Mouse (Mus musculus) ZHBTc4 (cell line): Measurements from ENCODE around the gene Sgcd.

ENCODE experiments used
- DNase-seq: peaks from one replicate; pipeline ENCODE4 v3.0.0-alpha.2; 2011; ENCODE audit warnings: low read depth, low spot score

Gene Sgcd

DNA sequence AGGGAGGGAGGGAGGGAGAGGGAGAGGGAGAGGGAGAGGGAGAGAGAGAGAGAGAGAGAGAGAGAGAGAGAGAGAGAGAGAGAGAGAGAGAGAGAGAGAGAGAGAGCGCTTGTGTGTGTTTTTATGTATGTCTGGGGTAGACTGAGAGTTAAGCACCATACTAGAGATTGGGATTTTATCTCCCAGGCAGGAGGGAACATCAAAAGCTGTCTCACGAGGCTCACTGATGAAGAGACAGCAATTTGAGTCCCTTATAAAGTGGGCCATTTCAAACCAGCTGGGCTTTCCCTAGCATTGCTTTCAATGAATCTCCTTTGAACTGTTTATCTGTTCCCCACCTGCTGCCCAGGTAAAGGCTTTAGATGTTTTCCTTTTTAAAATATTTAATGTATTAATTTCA lies 973.1 kb downstream of the Sgcd start:
- no peak for DNase-seq

DNA sequence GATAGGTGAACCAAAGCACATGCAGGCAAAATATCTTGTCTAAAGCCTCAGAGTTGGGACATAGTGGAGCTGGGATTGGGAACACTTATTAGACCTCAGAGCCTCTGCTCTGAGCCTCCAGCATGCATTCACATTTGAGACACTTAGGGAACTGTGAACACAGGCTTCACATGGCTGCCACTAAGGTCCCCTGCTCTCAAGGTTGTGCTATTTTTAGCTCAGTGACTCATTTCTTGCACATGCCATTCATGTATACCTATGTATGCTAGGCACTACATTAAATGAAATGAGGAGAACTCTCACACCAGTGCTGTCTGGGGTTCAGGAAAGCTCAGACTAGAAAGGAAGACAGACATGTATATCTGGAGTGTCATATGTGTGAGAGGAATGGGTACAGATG lies 974.5 kb downstream of the Sgcd start:
- DNase-seq: no peak

DNA sequence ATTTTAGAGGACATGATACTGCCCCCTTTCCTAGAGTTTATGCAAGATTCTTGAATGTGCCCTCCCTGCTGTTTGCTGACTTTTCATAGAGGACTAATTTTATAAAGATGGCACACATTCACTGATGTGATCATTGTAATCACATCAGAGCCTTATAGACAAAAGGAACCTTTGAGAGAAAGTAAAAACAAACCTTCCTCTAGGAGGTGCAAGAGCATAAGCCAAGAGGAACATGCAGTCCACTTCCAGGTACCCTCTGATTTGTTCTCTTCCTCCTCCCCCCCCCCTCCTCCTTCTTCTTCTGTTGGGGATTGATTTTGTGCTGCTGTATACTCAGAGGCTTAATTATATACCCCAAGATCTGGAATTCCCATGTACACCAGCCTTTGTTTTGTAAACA lies 978.6 kb downstream of the Sgcd start:
- no peak for DNase-seq

DNA sequence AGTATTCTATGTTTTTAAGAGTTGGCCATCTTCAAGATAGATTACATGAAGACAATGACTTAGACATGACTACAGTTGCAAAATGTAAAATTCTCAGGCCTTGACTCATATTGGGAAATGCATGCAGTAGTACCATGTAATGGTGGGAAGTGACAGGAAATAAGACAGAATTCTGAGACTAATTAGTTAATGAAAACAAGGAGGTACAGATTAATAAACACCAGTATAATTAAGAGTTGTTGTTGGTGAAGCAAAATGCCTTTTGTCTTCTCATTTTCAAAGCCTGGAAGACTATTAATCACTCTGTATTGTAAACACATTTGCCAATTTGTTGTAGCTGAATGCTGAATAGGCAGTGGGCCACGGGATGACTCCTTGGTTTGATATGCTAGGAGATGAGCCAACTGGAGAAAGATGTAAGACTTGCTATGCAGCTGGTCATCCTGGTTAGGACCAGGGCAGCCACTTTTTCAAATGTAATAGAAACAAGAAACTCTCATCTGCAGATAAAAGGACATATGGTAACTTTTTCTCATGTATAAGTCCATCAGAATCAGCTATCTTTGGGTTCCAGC lies 983.4 kb downstream of the Sgcd start:
- DNase-seq: no peak

DNA sequence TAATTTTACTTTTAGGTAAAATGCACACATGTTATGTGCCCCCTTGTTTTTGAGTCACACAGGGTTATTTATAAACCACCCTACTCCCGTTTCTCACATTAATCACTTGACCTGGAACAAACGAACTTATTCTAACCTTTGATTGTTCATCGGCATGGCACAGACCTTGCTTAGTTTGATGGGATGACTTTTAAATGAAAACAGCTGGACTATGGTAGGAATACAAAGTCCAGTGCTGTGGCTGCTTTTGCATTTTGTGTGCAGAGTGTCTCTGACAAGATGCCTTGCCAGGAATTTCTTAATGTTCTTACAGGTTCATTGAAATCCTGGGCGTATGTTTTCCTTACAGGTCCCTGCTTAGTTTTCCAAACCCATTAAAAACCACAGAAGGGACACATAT lies 1049.5 kb downstream of the Sgcd start:
- DNase-seq: no peak

DNA sequence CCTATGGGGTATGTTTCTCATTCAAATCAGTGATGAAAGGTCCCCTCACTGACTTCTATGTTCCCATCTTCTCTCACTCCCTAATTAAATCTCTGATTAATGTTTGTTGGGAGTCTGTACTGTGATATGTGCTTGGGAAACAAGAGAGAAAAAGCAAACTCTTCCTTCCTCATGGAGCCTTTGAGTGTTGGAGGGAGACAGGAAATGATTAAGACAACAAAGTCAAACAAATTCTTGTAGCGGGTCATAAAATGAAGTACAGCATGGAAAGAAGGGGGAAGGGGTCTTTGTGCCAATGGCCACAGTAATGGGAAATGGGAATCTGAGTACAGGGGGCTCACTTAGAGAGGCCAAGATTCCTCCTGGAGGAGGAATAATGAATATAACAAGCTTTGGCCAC lies 1063.8 kb downstream of the Sgcd start:
- DNase-seq: no peak

DNA sequence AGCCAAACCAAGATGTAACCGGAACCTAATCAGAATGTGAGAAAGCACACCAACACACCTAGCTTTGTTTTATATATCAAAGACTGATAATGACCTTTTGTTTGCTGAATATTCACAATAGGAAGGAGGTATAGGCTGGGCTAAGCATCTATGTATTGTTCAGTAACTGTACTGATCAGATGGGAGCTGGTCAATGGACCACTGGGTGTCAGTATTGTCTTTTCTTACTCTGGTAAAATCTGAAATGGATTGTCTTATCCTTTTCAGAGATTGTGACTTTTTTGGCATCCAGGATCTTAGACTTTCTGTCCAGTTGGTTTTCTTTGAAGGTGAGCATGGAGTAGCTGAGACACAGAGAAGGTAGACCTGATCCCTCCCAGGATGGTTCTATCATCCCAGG lies 1068.5 kb downstream of the Sgcd start:
- no peak for DNase-seq

DNA sequence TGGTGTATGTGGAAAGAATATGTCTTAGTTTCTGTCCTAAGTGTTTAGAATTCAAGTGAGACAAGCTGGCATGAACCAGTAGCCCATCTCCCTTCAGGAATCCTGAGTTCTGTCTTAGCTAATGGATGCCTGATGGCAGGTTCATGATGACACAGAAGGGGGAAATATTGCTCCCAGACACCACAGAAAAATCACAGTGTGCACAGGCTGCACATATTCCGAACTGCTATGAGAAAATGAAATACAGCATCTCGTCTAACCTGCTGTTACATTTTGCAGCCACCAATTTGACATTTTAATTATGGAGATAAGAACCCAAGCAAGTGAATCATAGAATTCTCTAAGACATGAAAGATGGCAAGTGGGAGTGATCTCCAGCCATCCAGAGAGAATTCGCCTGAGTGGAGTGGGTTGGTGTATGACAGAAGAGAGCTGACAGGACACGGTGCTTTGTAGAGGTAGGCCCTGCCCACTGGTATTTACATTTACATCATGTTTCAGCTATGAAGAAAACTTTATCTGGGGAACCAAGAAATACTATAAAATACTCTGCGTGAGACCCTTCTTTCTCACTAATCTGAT lies 1076.0 kb downstream of the Sgcd start:
- no peak for DNase-seq

DNA sequence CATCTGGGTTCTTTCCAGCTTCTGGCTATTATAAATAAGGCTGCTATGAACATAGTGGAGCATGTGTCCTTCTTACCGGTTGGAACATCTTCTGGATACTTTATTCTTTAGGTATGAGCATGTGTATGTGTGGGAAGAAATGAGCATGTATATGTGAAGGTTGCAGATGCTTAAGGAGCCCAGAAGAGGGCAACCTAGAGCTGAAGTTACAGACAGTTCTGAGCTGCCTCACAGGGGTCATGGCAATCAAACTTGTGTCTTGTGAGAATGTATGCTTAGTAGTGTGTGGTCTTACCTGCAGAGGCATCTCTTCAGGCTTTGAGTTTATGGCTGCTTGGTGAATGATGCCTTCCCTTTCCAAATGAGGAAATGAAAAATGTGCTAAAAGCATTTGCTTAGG lies 1084.5 kb downstream of the Sgcd start:
- peak; percentile 64 for DNase-seq

DNA sequence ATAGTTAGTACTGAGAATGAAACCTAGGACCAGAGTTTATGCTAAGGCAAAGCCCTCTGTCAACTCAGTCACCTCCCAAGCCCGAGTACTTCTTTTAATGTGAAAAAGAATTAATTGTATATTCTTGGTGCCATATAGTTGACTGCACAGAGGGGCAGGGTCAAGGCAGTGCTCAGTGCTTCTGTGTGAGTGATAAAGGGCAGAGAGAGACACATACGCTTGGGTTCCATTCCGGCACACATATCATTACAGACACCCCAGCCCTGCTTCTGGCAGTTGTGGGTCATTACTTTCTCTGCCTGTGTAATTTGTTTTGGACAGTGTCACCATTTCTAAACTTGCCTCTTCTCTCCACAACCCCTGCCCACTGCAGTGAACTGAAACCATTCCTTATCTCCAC lies 1099.7 kb downstream of the Sgcd start:
- DNase-seq: no peak

DNA sequence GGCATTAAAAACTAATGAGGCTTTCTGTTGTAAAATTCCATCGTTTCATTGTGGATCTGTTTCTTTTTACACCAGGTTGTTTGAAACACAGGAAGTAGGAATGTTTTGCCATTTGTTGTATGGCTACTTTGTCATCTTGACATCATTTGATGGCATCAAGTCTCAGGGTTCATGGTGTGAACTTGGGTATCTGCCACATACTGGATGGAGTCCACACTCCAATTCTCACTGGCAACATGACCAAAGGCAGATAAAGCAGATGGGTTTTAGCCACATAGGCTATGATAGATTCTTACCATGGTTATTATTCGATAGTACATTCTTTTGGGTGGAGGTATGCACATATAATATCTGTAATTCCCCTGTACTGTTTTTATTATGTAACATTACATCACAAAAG lies 1106.3 kb downstream of the Sgcd start:
- no peak for DNase-seq

DNA sequence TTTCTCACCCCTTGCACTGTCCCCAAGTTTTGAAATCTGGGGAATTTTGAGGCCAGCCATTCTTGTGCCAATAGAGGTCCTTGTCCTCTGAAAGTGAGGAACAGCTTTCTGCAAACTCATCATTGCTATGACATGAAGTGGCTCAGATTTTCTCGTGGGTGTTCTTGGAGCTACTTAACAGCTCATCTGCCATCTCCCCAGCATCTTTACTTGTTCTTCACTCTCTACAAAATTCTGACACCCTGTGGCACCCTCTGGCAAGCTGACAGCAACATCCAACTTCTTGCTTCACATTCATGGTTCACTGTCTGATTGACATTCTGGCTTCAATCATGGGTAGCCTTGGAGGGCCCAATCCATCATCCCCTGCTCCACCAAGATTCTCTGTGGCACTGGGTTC lies 1113.0 kb downstream of the Sgcd start:
- DNase-seq: no peak

DNA sequence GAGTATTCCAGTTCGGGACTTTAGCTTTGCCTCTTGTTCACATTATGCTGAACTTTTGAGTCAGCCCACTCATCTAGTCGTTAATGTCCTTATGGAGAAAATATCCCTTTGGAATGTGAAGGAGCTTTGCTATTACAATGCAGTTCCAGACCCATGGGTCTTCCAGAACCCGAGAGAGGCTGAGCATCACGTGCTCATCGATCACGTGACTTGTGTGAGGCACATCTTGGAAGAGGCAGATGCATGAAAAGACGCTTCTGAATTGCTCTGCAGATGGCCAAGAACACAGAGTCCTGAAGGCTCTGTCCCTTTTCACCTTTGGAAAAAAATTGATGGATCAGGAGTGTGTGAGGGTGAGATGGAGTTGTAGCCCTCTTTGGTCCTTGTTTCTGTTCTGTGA lies 1120.2 kb downstream of the Sgcd start:
- peak; percentile 12 for DNase-seq

DNA sequence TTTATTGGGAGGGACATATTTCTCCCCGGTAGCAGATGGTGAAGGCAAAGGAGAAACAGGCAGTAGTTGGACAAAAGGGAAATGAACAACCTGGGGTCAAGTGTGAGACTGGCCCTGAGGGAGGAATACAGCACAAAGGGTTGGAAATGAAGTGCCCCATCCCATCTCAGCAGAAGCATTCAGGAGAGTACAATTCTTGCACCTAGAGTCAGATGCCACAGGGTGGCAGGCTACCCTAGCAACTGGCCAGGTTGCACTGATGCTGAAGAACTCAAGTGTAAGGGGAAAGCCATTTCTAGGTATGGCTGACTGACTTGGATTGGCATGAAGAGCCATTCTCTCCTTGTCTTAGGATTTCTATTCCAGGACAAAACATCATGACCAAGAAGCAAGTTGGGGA lies 1124.0 kb downstream of the Sgcd start:
- peak; percentile 41 for DNase-seq

DNA sequence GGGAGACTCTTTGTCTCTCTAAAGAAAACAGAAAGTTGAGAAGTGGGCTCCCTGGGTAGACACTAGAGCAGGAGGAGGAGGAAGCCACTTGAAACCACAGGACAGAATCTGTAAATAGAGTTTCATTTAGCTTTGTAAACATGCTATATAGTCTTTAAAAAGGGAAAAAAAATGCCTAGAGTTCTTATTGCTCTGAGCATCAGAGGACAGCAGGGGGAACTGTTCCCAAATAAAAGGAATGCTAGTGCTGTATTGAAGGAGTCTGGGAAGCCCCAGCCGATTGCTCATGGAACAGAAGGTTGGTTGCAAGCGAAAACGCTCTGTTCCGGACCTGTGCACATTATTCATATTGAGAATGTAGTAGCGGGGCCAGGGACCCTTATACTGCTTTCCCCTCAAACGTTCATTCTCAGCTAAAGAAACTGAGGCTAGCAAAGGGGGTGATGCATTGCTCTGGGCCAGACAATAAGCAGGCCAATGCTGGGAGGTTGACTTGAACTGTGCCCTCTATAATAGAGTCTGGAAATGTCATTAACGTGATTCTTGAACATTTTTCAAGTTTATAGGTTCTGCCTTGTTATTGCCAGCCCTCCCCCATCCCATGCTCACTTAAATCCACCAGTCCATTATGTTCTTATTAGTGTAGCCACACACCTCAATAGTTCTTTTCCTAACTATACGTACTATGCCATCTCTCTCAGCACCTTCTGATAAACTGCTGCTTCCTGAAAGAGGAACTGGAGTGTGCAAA lies 1140.4 kb downstream of the Sgcd start:
- peak; percentile 23 for DNase-seq

DNA sequence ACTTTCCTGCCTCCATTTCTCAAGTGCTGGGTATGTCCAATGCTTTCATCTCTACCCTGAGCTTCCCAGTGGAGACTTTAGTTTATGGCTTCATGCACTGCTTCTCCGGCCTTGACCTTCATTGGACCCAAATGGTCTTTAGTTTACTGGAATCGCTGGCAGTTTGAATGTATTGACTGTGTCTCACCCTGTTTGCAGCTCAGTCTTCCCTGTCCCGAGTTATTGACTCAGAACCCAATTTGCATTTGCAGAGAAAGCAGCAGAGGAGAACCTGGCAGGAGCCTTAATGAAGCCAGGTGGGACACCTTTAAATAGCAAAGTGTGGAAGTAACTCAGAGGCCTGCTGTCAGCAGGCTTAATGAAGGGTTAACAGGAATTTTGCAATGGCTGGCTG lies 1140.9 kb downstream of the Sgcd start:
- peak; percentile 17 for DNase-seq

DNA sequence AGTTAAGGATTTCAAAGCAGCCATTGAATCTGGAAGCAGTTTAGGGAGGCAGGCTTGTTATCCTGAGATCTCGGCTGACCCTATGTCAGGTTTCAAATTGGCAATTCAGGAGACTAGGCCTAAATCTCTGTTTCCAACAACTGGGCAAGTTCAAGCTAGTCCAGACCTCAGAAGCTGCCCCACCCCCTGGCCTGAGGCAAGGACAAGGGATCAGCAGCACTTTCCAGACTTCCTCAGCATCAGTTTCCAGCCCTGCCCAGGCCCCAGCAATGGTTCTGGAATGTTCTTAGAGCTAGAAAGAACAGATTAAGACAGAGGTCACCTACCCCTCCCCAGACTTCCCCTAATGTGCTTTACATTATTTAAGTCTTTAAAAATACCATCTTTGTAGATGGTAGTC lies 1142.1 kb downstream of the Sgcd start:
- DNase-seq: peak; percentile 83
